Mouse (Mus musculus): ENCODE measurements around the gene BC005624.

- TF ChIP-seq POLR2A (IDR thresholded peaks at IDR 0.05; ENCODE audit: control insufficient read depth in 1 of 2, insufficient read depth in 1 of 2, low read depth in 1 of 2, low read length in 2 of 2, poor library complexity in 1 of 2): peak in 1 of 2 experiments; percentile 20; a peak in 1 of 4 replicates
- no peak for TF ChIP-seq GATA1 (IDR thresholded peaks at IDR 0.05; ENCODE audit: low read depth, low read length)
- no peak for TF ChIP-seq GABPA (IDR thresholded peaks at IDR 0.05; ENCODE audit: low read depth, low read length)
- TF ChIP-seq MAFK (IDR thresholded peaks at IDR 0.05; ENCODE audit: borderline replicate concordance, low read depth, low read length): no peak
- no peak for TF ChIP-seq TCF12 (IDR thresholded peaks at IDR 0.05; ENCODE audit: low read depth, low read length)
- TF ChIP-seq EP300 (IDR thresholded peaks at IDR 0.05; ENCODE audit: low read depth in 1 of 2, low read length in 2 of 2): no peak
- no peak for TF ChIP-seq CTCF (IDR thresholded peaks at IDR 0.05 in 2 of 3, conservative IDR thresholded peaks at IDR 0.05 in 1 of 3; ENCODE audit: control insufficient read depth in 1 of 3, insufficient read depth in 1 of 3, low read depth in 2 of 3, low read length in 3 of 3, poor library complexity in 1 of 3, severe bottlenecking in 1 of 3)
- TF ChIP-seq POLR2AphosphoS2 (IDR thresholded peaks at IDR 0.05; ENCODE audit: low read length): no peak
- TF ChIP-seq MAX (IDR thresholded peaks at IDR 0.05; ENCODE audit: low read length): peak; percentile 67
Measured at GRCm38 (mm10) chr2:30985111-30986020, 3.4 kb upstream of the BC005624 start.

Measured in MEL (cell line).